Mouse (Mus musculus): ENCODE results near the gene Gria2. TPM values are rescaled to one million over a fixed set of nuclear protein-coding genes. Genes with fewer than 3 reads are reported as not detected.

Gria2 gene
- total RNA-seq, 4 experiments from 2014 or later, result 0.07 to 0.21 (median 0.15) TPM

- no peak for DNase-seq (ENCODE audit: low spot score in 2 of 2)
Observed at GRCm38 (mm10) chr3:80775971-80776370, 26.7 kb downstream of the Gria2 start.

DNA sequence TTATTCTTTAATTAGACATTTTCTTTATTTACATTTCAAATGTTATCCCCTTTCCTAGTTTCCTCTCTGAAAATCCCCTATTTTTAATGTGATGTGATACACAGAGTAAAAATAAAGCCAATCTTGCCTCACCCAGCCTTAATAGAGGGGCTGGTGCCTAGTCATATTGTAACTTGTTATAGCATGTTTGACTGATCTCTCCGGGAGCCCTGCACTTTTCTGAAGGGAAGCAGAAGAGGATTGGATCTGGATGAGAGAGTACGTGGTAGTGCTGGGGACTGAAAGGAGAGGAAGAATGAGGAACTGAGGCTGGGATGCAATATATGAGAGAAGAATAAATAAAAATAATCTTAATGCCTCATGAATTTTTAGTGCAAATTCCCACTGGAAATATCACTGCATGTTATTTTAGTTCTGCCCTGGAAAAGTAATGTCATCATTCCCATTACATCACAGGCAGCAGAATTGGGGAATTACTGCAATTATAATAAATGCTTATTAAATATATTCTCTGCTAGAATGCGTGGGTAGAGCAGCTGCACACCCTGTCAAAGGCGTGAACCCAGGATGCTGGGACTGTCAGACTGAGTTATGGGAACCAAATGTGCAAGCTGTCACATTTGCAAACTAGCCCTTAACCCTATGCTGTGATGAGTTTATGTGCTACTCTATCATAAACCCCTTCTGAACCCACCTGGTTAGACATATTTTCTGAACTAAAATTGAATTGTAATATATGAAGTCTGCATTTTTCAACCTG lies 28.4 kb downstream of the Gria2 start:
- DNase-seq (ENCODE audit: low spot score in 2 of 2), result no peak

- no peak for DNase-seq (ENCODE audit: low spot score in 2 of 2)
Observed at GRCm38 (mm10) chr3:80773232-80773631, 29.4 kb downstream of the Gria2 start.

- no peak for DNase-seq (ENCODE audit: low spot score in 2 of 2)
Observed at GRCm38 (mm10) chr3:80769506-80770235, 33.0 kb downstream of the Gria2 start.

DNA sequence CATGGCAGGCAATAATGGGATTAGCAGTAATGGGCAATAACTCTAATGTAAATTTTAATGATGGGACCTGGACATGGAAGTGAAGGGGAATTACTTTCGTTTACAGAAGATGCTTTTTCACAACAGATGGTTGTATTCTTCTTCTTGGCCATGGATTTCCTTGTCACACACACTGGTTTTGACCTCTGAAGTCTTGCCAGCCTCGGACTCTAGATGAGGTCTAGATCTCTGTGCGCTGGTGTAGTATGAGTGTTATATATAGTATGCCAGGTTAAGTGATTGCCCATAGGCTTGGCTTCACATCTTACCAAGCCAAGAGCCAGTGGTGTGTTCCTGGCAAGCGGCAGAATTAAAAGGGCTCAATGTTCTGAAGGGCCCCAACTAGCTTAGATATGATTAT lies 43.7 kb downstream of the Gria2 start:
- no peak for DNase-seq (ENCODE audit: low spot score in 2 of 2)

- no peak for DNase-seq (ENCODE audit: low spot score in 2 of 2)
Observed at GRCm38 (mm10) chr3:80758363-80758762, 44.3 kb downstream of the Gria2 start.

DNA sequence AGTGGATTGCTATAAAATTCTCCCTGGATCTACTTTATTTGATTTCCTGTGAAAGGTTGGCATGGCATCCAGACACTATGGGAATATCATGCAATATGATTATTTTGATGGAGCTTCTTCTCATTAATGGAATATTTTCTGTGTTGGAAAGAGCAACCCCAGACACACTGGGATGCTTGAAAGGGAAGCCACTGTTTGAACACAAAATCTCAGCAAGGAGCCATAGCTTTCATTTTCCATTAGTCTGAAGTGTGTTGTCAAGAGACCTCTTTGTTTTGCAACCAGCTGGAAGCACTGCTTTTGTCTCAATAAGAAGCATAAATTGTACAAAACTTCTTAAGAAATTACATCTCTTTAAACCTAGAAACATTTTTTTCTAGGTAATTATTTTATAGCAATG lies 51.8 kb downstream of the Gria2 start:
- DNase-seq (ENCODE audit: low spot score in 2 of 2), result no peak

GRCm38 (mm10) chr3:80725205-80725604 lies 77.4 kb downstream of the Gria2 start:
- no peak for DNase-seq (ENCODE audit: low spot score in 2 of 2)

DNA sequence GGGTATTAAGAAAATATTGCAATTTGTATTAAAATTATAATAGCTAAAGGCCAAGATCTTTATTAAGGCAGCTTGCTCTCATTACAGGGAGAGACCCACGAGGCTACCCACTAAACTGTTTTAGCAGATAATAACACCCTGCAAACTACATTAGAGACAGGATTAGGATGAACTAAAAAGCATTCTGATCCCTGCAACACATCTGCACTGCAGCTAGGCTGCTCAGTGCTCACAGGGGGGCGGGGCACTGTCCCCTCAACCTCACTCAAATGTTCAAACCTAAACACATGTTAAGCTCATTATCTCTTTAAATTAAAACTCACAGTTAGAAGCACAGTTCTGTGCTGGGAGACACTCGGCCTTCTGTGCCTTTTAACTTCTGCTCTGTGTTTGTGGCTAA lies 89.5 kb downstream of the Gria2 start:
- no peak for DNase-seq (ENCODE audit: low spot score in 2 of 2)

GRCm38 (mm10) chr3:80708992-80709391 lies 93.6 kb downstream of the Gria2 start:
- DNase-seq (ENCODE audit: low spot score in 2 of 2), result no peak

GRCm38 (mm10) chr3:80702173-80702572 lies 100.5 kb downstream of the Gria2 start:
- no peak for DNase-seq (ENCODE audit: low spot score in 2 of 2)

- DNase-seq (ENCODE audit: low spot score in 2 of 2), result no peak
Observed at GRCm38 (mm10) chr3:80697523-80697922, 105.1 kb downstream of the Gria2 start.

GRCm38 (mm10) chr3:80694965-80695364 lies 107.7 kb downstream of the Gria2 start:
- DNase-seq (ENCODE audit: low spot score in 2 of 2), result no peak

- DNase-seq (ENCODE audit: low spot score in 2 of 2), result no peak
Observed at GRCm38 (mm10) chr3:80665105-80665504, 137.5 kb downstream of the Gria2 start.

- DNase-seq (ENCODE audit: low spot score in 2 of 2), result no peak
Observed at GRCm38 (mm10) chr3:80663293-80663692, 139.3 kb downstream of the Gria2 start.

DNA sequence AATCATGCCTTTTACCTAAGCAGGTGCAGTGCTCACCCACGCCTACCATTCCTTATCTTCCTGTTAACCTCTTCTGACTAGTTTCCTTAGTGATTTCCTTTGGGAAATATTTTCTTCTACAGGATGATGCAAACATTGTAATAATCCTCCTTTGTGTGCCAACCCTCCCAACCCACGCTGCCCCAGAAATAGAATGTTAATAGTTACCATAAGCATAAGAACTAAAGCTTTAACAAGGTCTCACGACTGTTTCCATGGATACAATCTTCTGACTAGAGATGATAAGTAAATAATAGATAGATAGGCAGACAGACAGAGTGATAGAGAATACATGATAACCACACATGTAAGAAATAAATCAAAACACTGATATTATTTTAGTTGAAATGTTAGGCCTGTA lies 140.8 kb downstream of the Gria2 start:
- DNase-seq (ENCODE audit: low spot score in 2 of 2), result no peak

GRCm38 (mm10) chr3:80652213-80652612 lies 150.4 kb downstream of the Gria2 start:
- DNase-seq (ENCODE audit: low spot score in 2 of 2), result no peak

Small RNAs within 50 kb of the gene (microRNA-seq; reads per million reads assigned to microRNA genes)
- gene Gm25749, result not detected

Other genes with a start within 250 kb of the Gria2 start
- under 1 TPM in 2 of 4 experiments, not detected in 2; 0.10 to 0.34 TPM for gene Glrb, start 110.8 kb upstream of the Gria2 start, total RNA-seq (2022)
- 1 to 10 TPM; 1.1 to 2.1 (median 2.0) TPM for gene Pdgfc, start 233.6 kb upstream of the Gria2 start, total RNA-seq (2022)